Comparison of ENCODE assay signal across 20 mouse cellular contexts in the genomic region with DNA sequence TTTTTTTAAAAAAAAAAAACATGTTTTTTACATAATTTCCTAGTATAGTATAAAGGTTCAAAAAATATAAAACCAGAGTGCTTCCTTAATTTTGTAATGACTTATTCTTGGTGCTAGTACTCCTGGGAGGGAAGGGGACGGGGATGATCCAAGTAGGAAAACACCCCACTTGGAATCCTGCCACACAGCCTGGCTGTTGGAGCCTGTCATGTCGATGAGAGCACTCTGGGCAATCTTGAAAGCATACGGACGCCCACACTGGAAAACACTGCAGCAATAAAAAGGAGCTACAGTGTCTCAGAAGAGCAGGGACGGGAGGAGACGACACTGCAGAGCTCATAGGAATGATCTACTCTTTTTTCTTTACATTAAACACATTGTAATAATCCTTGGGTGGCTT. TPM values are rescaled to one million over a fixed set of nuclear protein-coding genes. Genes with fewer than 3 reads are reported as not detected.
DNase-seq lines count a peak whose midpoint lies in the region; ATAC-seq lines count a peak whose summit lies in the region.
"Had no signal": no experiment of that assay in that cellular context is flagged by ENCODE, and none has a peak within 500 bp of the region (broad histone marks: within the 10 kb centered on the region; RNA-seq: fewer than 3 reads in every experiment).

No protein-coding gene starts in this region.

- no peaks in the 10 kb centered on the region for H3K9me3 ChIP-seq in forebrain, embryonic 15.5 days
- no peaks in the 10 kb centered on the region for H3K9me3 ChIP-seq in forebrain, embryonic 10.5 days
- H3K9me3 ChIP-seq: embryonic facial prominence, embryonic 12.5 days; hindbrain, embryonic 12.5 days; lung, embryonic 15.5 days; midbrain, embryonic 15.5 days had no signal

- H3K4me1 ChIP-seq in forebrain, embryonic 15.5 days, result no peaks in the 10 kb centered on the region
- H3K4me1 ChIP-seq in forebrain, embryonic 10.5 days, result no peaks in the 10 kb centered on the region
- H3K4me1 ChIP-seq: embryonic facial prominence, embryonic 12.5 days; hindbrain, embryonic 12.5 days; lung, embryonic 15.5 days; midbrain, embryonic 15.5 days had no signal

- no peak for DNase-seq in forebrain, embryonic 10.5 days (ENCODE audit: extremely low spot score, low spot score)
- peak; percentile 17 for DNase-seq in kidney, postnatal 10 days
- DNase-seq in kidney, postnatal 25 days, result no peak
- peak; percentile 29 for DNase-seq in right cerebral cortex, adult 18-20 months
- DNase-seq in right cerebral cortex, postnatal 36 days (ENCODE audit: low spot score in 2 of 2), result no peak
- peak; percentile 17 for DNase-seq in right cerebral cortex, postnatal 14 days
- no peak for DNase-seq in embryo, embryonic 9.5 days (ENCODE audit: extremely low spot score)
- DNase-seq: cerebellum, adult 11 months; retina, postnatal 1 day; thymus, postnatal 14 days had no signal

- no peak overlapping the region for H3K4me2 ChIP-seq in forebrain, embryonic 15.5 days (replicated peaks)
- H3K4me2 ChIP-seq: embryonic facial prominence, embryonic 12.5 days; hindbrain, embryonic 12.5 days; lung, embryonic 15.5 days; midbrain, embryonic 15.5 days had no signal

- H3K4me3 ChIP-seq in forebrain, embryonic 15.5 days, result no peak overlapping the region
- H3K4me3 ChIP-seq in forebrain, embryonic 10.5 days, result no peak overlapping the region
- H3K4me3 ChIP-seq: embryonic facial prominence, embryonic 12.5 days; hindbrain, embryonic 12.5 days; lung, embryonic 15.5 days; midbrain, embryonic 15.5 days had no signal

- H3K9ac ChIP-seq in forebrain, embryonic 15.5 days (replicated peaks), result no peak overlapping the region
- H3K9ac ChIP-seq: embryonic facial prominence, embryonic 12.5 days; hindbrain, embryonic 12.5 days; lung, embryonic 15.5 days; midbrain, embryonic 15.5 days had no signal

- WGBS in forebrain, embryonic 15.5 days, result 56% methylated on average over 6 of the region's 6 CpGs
- 87% methylated on average over 6 of the region's 6 CpGs for WGBS in forebrain, embryonic 10.5 days

- ATAC-seq in forebrain, embryonic 15.5 days (replicated peaks), result no peak
- ATAC-seq: activated CD4-positive, CD25-positive, alpha-beta regulatory T cell, adult 4 months; intestine, embryonic 16.5 days; midbrain, embryonic 15.5 days; Patski had no signal

- no peaks in the 10 kb centered on the region for H3K27me3 ChIP-seq in forebrain, embryonic 15.5 days
- H3K27me3 ChIP-seq in forebrain, embryonic 10.5 days (ENCODE audit: poor library complexity, severe bottlenecking), result no peaks in the 10 kb centered on the region
- H3K27me3 ChIP-seq: embryonic facial prominence, embryonic 12.5 days; hindbrain, embryonic 12.5 days; lung, embryonic 15.5 days; midbrain, embryonic 15.5 days; Patski had no signal

- H3K36me3 ChIP-seq in forebrain, embryonic 15.5 days, result no peaks in the 10 kb centered on the region
- no peaks in the 10 kb centered on the region for H3K36me3 ChIP-seq in forebrain, embryonic 10.5 days (replicated peaks)
- H3K36me3 ChIP-seq: embryonic facial prominence, embryonic 12.5 days; hindbrain, embryonic 12.5 days; lung, embryonic 15.5 days; midbrain, embryonic 15.5 days had no signal

- H3K27ac ChIP-seq in forebrain, embryonic 15.5 days (replicated peaks), result peak overlapping the region; percentile 41; the same call in 1 of the 2 replicates
- H3K27ac ChIP-seq in forebrain, embryonic 10.5 days, result no peak overlapping the region
- H3K27ac ChIP-seq: embryonic facial prominence, embryonic 12.5 days; hindbrain, embryonic 12.5 days; lung, embryonic 15.5 days; midbrain, embryonic 15.5 days; stomach, postnatal 0 days had no signal

RNA-seq across cellular contexts. Expression of gene Cdkl4, which starts 42.0 kb away (rescaled TPM):
- polyA plus RNA-seq in forebrain, embryonic 15.5 days (2015; fragmentation: Nextera tagmentation; extraction: Ambion mirVana), result 3.0 and 3.7 TPM in 2 replicates
- 0.71 and 1.2 TPM in 2 replicates for polyA plus RNA-seq in forebrain, embryonic 10.5 days (2016; fragmentation: Nextera tagmentation; extraction: Ambion mirVana)
- polyA plus RNA-seq: C2C12 had no signal

RNA-seq across cellular contexts. Expression of gene Sos1, which starts 55.4 kb away (rescaled TPM):
- 7.2 and 7.5 TPM in 2 replicates for polyA plus RNA-seq in forebrain, embryonic 15.5 days (2015; fragmentation: Nextera tagmentation; extraction: Ambion mirVana)
- 4.3 and 4.8 TPM in 2 replicates for polyA plus RNA-seq in forebrain, embryonic 10.5 days (2016; fragmentation: Nextera tagmentation; extraction: Ambion mirVana)

Comparison
In these comparisons a context has a peak if more than half of its experiments do, and no peak if none do; other contexts are left out.
1. DNase-seq: peak in kidney, postnatal 10 days (single experiment), right cerebral cortex, adult 18-20 months (single experiment) and right cerebral cortex, postnatal 14 days (single experiment); none in forebrain, embryonic 10.5 days (single experiment), kidney, postnatal 25 days (0 of 2), right cerebral cortex, postnatal 36 days (0 of 2) and embryo, embryonic 9.5 days (single experiment).